Mouse (Mus musculus) heart, postnatal 0 days (tissue): ENCODE data around the gene Gfpt2. TPM values are rescaled to one million over a fixed set of nuclear protein-coding genes. Genes with fewer than 3 reads are reported as not detected.
"Not testable (repeated sequence)": the region's sequence is repeated elsewhere in the genome, so short reads cannot be mapped to it uniquely, and the experiment has no call there.

Experiments
- ATAC-seq: fragments of 200-750 bp; cut with Nextera tagmentation; 2 replicates; pipeline ENCODE4 v1.8.0; 2017; ENCODE audit warnings: low read depth, moderate number of reproducible peaks, moderate library complexity; ENCODE audit not compliant: insufficient read depth
- DNase-seq: peaks from one replicate; pipeline ENCODE4 v3.0.0-alpha.2; 2016; ENCODE audit warnings: low spot score
- H3K27ac ChIP-seq: fragments of 300-500 bp; sonication (generic); 2 replicates; pipeline ENCODE4 v1.5.1; 2014; ENCODE audit warnings: low read depth, mild to moderate bottlenecking
- H3K27me3 ChIP-seq: fragments of 300-500 bp; sonication (generic); 2 replicates; pipeline ENCODE4 v1.6.1; 2014; ENCODE audit warnings: low read length, mixed read lengths; ENCODE audit not compliant: control insufficient read depth, insufficient read depth
- H3K36me3 ChIP-seq: fragments of 300-500 bp; sonication (generic); replicated peaks from 2 replicates; pipeline ENCODE4 v1.6.1; 2014; ENCODE audit warnings: low read length, mixed read lengths; ENCODE audit not compliant: control insufficient read depth, insufficient read depth
- H3K4me1 ChIP-seq: fragments of 300-500 bp; sonication (generic); 2 replicates; pipeline ENCODE4 v1.6.1; 2014; ENCODE audit warnings: antibody characterized with exemption; ENCODE audit not compliant: control insufficient read depth, insufficient read depth
- H3K4me2 ChIP-seq: fragments of 300-500 bp; sonication (generic); 2 replicates; pipeline ENCODE4 v1.6.1; 2014; ENCODE audit warnings: low read depth, mild to moderate bottlenecking, low read length, moderate library complexity
- H3K4me3 ChIP-seq: fragments of 300-500 bp; sonication (generic); 2 replicates; pipeline ENCODE4 v1.5.1; 2014; ENCODE audit warnings: low read depth, low read length
- H3K9ac ChIP-seq: fragments of 300-500 bp; sonication (generic); replicated peaks from 2 replicates; pipeline ENCODE4 v1.6.1; 2014; ENCODE audit warnings: low read depth, low read length, mixed read lengths
- H3K9me3 ChIP-seq: fragments of 300-500 bp; sonication (generic); replicated peaks from 2 replicates; pipeline ENCODE4 v1.6.1; 2016; ENCODE audit warnings: low read length; ENCODE audit not compliant: control insufficient read depth
- CTCF ChIP-seq: IDR thresholded peaks from 2 replicates; pipeline ENCODE4 v1.5.1; 2016; ENCODE audit warnings: antibody characterized with exemption, control low read depth, low read depth
- EP300 ChIP-seq: IDR thresholded peaks from 2 replicates; pipeline ENCODE4 v1.6.1; 2016; ENCODE audit warnings: antibody characterized with exemption, low read depth
- WGBS: fragments of 180-500 bp; shearing (Covaris S2); extraction: QIAGEN DNeasy Blood & Tissue Kit; methylation state at CpG from one replicate; pipeline ENCODE4 v1.1.7; 2014; 5-methylcytosine and 5-hydroxymethylcytosine counted together
- polyA plus RNA-seq: library from polyadenylated mRNA; unstranded; fragments of >200 nt; fragmentation: Nextera tagmentation; extraction: Ambion mirVana; gene quantifications from 2 replicates; pipeline ENCODE4 v1.2.1, GENCODE M21; 2015
- total RNA-seq: library from RNA; depleted of rRNA; stranded (reverse); fragments of >200 nt; gene quantifications from 2 replicates; pipeline ENCODE4 v1.2.3, GENCODE M21; 2014; ENCODE audit warnings: low replicate concordance

The Gfpt2 gene
- total and polyA plus RNA-seq, 2 experiments from 2014 or later, result 6.1 to 8.5 TPM

DNA sequence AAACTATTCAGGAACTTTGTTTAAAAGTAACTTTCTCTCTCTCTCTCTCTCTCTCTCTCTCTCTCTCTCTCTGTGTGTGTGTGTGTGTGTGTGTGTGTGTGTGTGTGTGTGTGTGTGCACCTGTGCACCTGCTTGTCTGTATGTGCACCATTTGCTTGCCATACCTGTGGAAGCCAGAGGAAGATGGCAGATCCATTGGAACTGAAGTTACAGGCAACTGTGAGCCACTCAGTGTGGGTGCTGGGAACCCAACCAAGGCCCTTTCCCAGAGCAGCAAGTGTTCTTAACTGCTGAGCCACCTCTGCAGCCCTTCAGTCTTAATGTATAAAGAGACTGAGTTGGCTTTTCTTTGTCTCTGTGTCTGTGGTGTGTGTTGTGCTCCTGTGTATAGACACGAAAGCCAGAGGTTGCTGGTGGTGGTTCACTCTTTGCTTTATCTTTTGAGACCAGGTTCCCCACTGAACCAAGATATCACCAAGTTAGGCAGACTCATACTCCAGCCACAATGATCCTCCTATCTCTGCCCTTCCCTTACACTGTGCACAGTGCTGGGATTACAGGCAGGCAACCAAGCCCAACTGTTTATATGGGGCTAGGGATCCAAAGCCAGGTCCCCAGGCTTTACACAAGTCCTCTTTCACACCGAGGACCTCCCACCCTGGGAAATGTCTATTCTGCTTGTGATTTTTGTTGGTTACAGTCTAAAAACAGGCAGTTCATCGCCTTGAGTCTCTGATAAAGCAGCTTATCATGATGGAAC is 28.4 kb upstream of the Gfpt2 start:
- Histone ChIP-seq H3K9me3 (no peaks in the 10 kb centered on the region), H3K36me3 (no peaks in the 10 kb centered on the region), H3K4me3 (no peak overlapping the region), H3K27ac (no peak overlapping the region), H3K4me2 (no peak overlapping the region), H3K9ac (no peak overlapping the region), H3K4me1 (no peaks in the 10 kb centered on the region), H3K27me3 (no peaks in the 10 kb centered on the region)
- ATAC-seq, result no peak
- TF ChIP-seq CTCF (no peak), EP300 (no peak)
- WGBS, result 64% methylated on average over 3 of the region's 3 CpGs
- DNase-seq, result no peak

DNA sequence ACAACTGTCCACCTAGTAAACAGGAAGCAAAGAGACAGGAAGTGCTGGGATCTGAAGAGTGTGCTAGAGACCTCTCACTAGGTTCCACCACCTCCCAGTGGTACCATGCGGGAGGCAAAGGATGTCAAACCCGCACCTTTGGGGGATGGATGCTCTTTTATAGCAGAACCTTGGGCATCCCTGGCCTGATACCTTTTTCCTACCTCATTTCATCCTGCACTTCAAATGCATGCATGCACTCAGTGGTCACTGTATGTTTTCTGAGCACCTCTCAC is 27.9 kb upstream of the Gfpt2 start:
- Histone ChIP-seq H3K4me3 (no peak overlapping the region), H3K4me1 (no peaks in the 10 kb centered on the region), H3K9me3 (no peaks in the 10 kb centered on the region), H3K36me3 (no peaks in the 10 kb centered on the region), H3K4me2 (no peak overlapping the region), H3K9ac (no peak overlapping the region), H3K27me3 (no peaks in the 10 kb centered on the region), H3K27ac (no peak overlapping the region)
- DNase-seq (no peak), ATAC-seq (no peak)
- TF ChIP-seq EP300 (no peak), CTCF (no peak)
- 90% methylated on average over 2 of the region's 2 CpGs for WGBS

DNA sequence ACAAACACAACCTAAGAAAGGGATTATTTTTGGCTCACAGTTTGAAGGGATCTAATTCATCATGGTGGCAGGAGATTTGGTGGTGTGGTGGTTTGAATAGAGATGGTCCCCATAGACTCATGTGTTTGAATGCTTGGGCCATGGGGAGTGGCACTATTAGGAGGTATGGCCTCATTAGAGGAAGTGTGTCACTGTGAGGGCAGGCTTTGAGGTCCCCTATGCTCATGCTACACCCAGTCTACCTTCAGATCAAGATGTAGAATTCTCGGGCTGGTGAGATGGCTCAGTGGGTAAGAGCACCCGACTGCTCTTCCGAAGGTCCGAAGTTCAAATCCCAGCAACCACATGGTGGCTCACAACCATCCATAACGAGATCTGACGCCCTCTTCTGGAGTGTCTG is 26.5 kb upstream of the Gfpt2 start:
- not testable (repeated sequence) for H3K27ac ChIP-seq, H3K9ac ChIP-seq, H3K27me3 ChIP-seq, H3K4me3 ChIP-seq, ATAC-seq, DNase-seq, H3K9me3 ChIP-seq, H3K36me3 ChIP-seq, H3K4me2 ChIP-seq, H3K4me1 ChIP-seq
- WGBS, result 93% methylated on average over 4 of the region's 6 CpGs

DNA sequence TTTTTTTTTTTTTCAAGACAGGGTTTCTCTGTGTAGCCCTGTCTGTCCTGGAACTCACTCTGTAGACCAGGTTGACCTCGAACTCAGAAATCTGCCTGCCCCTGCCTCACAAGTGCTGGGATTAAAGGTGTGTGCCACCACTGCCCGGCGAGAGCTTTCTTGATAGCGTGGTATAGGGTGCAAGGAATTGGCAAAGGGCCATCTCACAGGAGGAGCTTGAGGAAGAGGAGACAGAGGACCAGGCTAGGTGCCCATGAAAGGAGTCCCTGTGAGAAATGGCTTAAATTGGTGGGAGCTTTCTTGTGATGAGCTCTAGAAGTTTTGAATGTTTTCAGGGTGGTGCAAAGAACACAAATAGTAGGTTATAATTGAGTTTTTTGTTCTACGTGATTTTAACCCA is 25.2 kb upstream of the Gfpt2 start:
- WGBS, result 79% methylated on average over 5 of the region's 5 CpGs
- no peak for TF ChIP-seq EP300
- no peak for TF ChIP-seq CTCF

DNA sequence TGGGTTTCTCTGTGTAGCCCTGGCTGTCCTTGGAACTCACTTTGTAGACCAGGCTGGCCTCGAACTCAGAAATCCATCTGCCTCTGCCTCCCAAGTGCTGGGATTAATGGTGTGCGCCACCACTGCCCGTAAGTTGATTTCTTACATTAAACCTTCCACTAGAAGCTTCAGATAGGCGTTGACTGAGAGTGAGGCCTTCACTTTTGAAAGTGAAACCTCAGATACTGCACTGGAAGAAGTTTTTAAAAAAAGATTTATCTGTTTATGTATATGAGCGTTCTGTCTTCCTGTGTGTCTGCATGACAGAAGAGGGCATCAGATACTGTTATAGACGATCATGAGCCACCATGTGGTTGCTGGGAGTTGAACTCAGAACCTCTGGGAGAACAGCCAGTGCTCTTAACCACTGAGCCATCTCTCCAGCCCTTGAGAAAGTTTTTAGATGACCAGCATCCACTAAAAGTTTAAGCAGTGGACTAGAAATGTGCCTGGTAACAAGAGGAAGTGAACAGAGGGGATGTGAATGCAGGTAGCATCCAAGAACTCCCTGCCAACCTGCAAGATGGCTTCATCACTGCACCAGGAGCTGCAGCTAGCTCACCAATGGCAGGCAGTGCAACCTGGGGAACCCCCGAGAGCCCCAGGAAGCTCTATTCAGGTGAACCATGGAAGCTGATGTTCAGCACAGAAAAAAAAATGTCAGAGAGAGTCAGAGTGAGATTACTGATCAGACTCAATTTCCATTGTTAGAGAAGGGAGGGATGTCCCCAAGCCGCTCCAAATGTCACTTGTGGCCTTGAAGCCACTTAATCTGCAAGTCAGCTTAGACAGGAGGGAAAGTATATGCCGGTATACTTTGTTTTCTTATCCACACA is 23.1 kb upstream of the Gfpt2 start:
- 65% methylated on average over 9 of the region's 9 CpGs for WGBS
- no peak for TF ChIP-seq CTCF
- TF ChIP-seq EP300, result no peak
- Histone ChIP-seq H3K4me3 (no peak overlapping the region), H3K9me3 (no peaks in the 10 kb centered on the region), H3K9ac (no peak overlapping the region), H3K27ac (no peak overlapping the region), H3K27me3 (no peaks in the 10 kb centered on the region), H3K36me3 (no peaks in the 10 kb centered on the region), H3K4me2 (no peak overlapping the region), H3K4me1 (no peaks in the 10 kb centered on the region)
- ATAC-seq (no peak), DNase-seq (no peak)

More for the DNA sequence above, 25.2 kb upstream of the Gfpt2 start:
- ATAC-seq (no peak), DNase-seq (no peak)
- no peak overlapping the region for H3K27ac ChIP-seq
- no peak overlapping the region for H3K9ac ChIP-seq
- H3K4me2 ChIP-seq, result no peak overlapping the region
- H3K4me1 ChIP-seq, result no peaks in the 10 kb centered on the region
- no peak overlapping the region for H3K4me3 ChIP-seq
- H3K36me3 ChIP-seq, result no peaks in the 10 kb centered on the region
- H3K9me3 ChIP-seq, result no peaks in the 10 kb centered on the region
- H3K27me3 ChIP-seq, result no peaks in the 10 kb centered on the region
